Mouse (Mus musculus) T-helper 1 cell (primary cell): ENCODE measurements at regions not wholly inside any gene's neighbourhood (a gene's known extent, or its start where the extent isn't known, plus 50 kb on each side); places are given as distances from the start of the nearest gene placed in this dataset.
"Not testable (repeated sequence)": the region's sequence is repeated elsewhere in the genome, so short reads cannot be mapped to it uniquely, and the experiment has no call there.

ENCODE experiments used
- in situ Hi-C: fragments of 300-600 bp; cut with MboI, MseI; formaldehyde crosslinking; loops from one replicate; pipeline ENCODE4 v1.15.1; 2025; ENCODE audit warnings: high pct_unique_total_duplicates

- in situ Hi-C loops: no loop called here
Measured at GRCm38 (mm10) chr8:30063148-30063547, 2615.7 kb downstream of the Poteg start.

GRCm38 (mm10) chr8:30077726-30078125 is 2630.3 kb downstream of the Poteg start:
- in situ Hi-C loops: no loop called here

GRCm38 (mm10) chr8:30127766-30128165 is 2680.3 kb downstream of the Poteg start:
- in situ Hi-C loops: no loop called here

GRCm38 (mm10) chr8:30134999-30135398 is 2687.5 kb downstream of the Poteg start:
- in situ Hi-C loops: no loop called here

GRCm38 (mm10) chr8:30151181-30151844 is 2703.8 kb downstream of the Poteg start:
- in situ Hi-C loops: no loop called here

- in situ Hi-C loops: no loop called here
Measured at GRCm38 (mm10) chr8:30152921-30153320, 2705.5 kb downstream of the Poteg start.

GRCm38 (mm10) chr8:30171881-30172280 is 2724.4 kb downstream of the Poteg start:
- in situ Hi-C loops: no loop called here

- in situ Hi-C loops: not testable (repeated sequence)
Measured at GRCm38 (mm10) chr8:30202746-30203145, 2755.3 kb downstream of the Poteg start.

GRCm38 (mm10) chr8:30227354-30227753 is 2779.9 kb downstream of the Poteg start:
- in situ Hi-C loops: no loop called here

- in situ Hi-C loops: no loop called here
Measured at GRCm38 (mm10) chr8:30233266-30233665, 2785.8 kb downstream of the Poteg start.

- in situ Hi-C loops: no loop called here
Measured at GRCm38 (mm10) chr8:30251797-30252196, 2804.3 kb downstream of the Poteg start.

- in situ Hi-C loops: no loop called here
Measured at GRCm38 (mm10) chr8:30269949-30270910, 2822.8 kb downstream of the Poteg start.

GRCm38 (mm10) chr8:30289169-30289568 is 2841.7 kb downstream of the Poteg start:
- in situ Hi-C loops: no loop called here

GRCm38 (mm10) chr8:30331201-30331600 is 2883.7 kb downstream of the Poteg start:
- in situ Hi-C loops: no loop called here

GRCm38 (mm10) chr8:30333352-30333751 is 2885.9 kb downstream of the Poteg start:
- in situ Hi-C loops: no loop called here

- in situ Hi-C loops: no loop called here
Measured at GRCm38 (mm10) chr8:30359464-30359863, 2912.0 kb downstream of the Poteg start.

GRCm38 (mm10) chr8:30365721-30366120 is 2918.3 kb downstream of the Poteg start:
- in situ Hi-C loops: no loop called here

- in situ Hi-C loops: no loop called here
Measured at GRCm38 (mm10) chr8:30391936-30392335, 2944.5 kb downstream of the Poteg start.

- in situ Hi-C loops: loop anchor here (10.0 kb wide), 1 partner anchor 1225 kb away; no protein-coding TSS in a partner anchor
Measured at GRCm38 (mm10) chr8:30439423-30439822, 2989.1 kb upstream of the 5930422O12Rik start.

GRCm38 (mm10) chr8:30441821-30442220 is 2986.7 kb upstream of the 5930422O12Rik start:
- in situ Hi-C loops: no loop called here

- in situ Hi-C loops: no loop called here
Measured at GRCm38 (mm10) chr8:30443874-30444273, 2984.6 kb upstream of the 5930422O12Rik start.

- in situ Hi-C loops: no loop called here
Measured at GRCm38 (mm10) chr8:30444274-30444673, 2984.2 kb upstream of the 5930422O12Rik start.

- in situ Hi-C loops: no loop called here
Measured at GRCm38 (mm10) chr8:30458136-30458535, 2970.4 kb upstream of the 5930422O12Rik start.
